Mouse (Mus musculus) midbrain, embryonic 11.5 days (tissue): ENCODE measurements at regions not wholly inside any gene's neighbourhood (a gene's known extent, or its start where the extent isn't known, plus 50 kb on each side); places are given as distances from the start of the nearest gene placed in this dataset.

Experiments
- ATAC-seq: fragments of 200-750 bp; cut with Nextera tagmentation; 2 replicates; pipeline ENCODE4 v1.8.0; 2017; ENCODE audit warnings: moderate TSS enrichment, moderate library complexity; ENCODE audit not compliant: low FRiP score
- DNase-seq: peaks from one replicate; pipeline ENCODE4 v3.0.0; 2015; ENCODE audit warnings: low spot score; ENCODE audit errors: missing footprints
- H3K27ac ChIP-seq: fragments of 300-500 bp; sonication (generic); 2 replicates; pipeline ENCODE4 v1.5.1; 2014; ENCODE audit warnings: low read depth, low read length
- H3K27me3 ChIP-seq: fragments of 300-500 bp; sonication (generic); 2 replicates; pipeline ENCODE4 v1.6.1; 2014; ENCODE audit warnings: mild to moderate bottlenecking, low read length, moderate library complexity, mixed read lengths; ENCODE audit not compliant: control insufficient read depth, insufficient read depth
- H3K36me3 ChIP-seq: fragments of 300-500 bp; sonication (generic); 2 replicates; pipeline ENCODE4 v1.6.1; 2014; ENCODE audit warnings: mild to moderate bottlenecking, low read length, moderate library complexity, mixed read lengths; ENCODE audit not compliant: control insufficient read depth, insufficient read depth
- H3K4me1 ChIP-seq: fragments of 300-500 bp; sonication (generic); 2 replicates; pipeline ENCODE4 v1.6.1; 2014; ENCODE audit warnings: low read length; ENCODE audit not compliant: control insufficient read depth, insufficient read depth
- H3K4me2 ChIP-seq: fragments of 300-500 bp; sonication (generic); 2 replicates; pipeline ENCODE4 v1.6.1; 2014; ENCODE audit warnings: mild to moderate bottlenecking, moderate library complexity
- H3K4me3 ChIP-seq: fragments of 300-500 bp; sonication (generic); 2 replicates; pipeline ENCODE4 v1.5.1; 2014; ENCODE audit warnings: low read depth, low read length
- H3K9ac ChIP-seq: fragments of 300-500 bp; sonication (generic); 2 replicates; pipeline ENCODE4 v1.6.1; 2014; ENCODE audit warnings: low read length
- H3K9me3 ChIP-seq: fragments of 300-500 bp; sonication (generic); 2 replicates; pipeline ENCODE4 v1.6.1; 2016; ENCODE audit warnings: low read length; ENCODE audit not compliant: control insufficient read depth
- WGBS: fragments of 180-500 bp; shearing (Covaris S2); extraction: QIAGEN DNeasy Blood & Tissue Kit; methylation state at CpG from one replicate; pipeline ENCODE4 v1.1.7; 2014; 5-methylcytosine and 5-hydroxymethylcytosine counted together

DNA sequence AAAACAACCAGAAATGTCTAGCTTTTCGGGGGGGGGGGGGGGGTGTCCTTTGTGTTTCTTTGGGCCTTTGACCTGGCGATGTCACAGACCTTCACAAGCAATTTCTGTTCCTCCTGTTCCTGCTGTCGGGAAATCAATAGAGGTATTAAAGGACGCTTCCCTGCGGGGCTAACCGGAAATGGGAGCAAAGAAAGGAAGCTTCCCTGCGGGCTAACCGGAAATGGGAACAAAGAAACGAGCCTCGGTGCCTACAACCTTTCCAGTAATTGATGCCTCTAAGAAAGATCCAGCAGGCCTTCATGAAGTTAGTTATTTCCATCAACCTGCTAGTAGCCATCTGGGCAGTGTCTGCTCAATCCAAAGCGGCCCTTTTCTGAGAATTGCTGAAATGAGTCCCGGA lies 78.2 kb upstream of the Phyhipl start:
- ATAC-seq (no peak), DNase-seq (no peak)
- H3K4me3 ChIP-seq = no peak overlapping the region
- H3K4me1 ChIP-seq = no peaks in the 10 kb centered on the region
- H3K27me3 ChIP-seq = no peaks in the 10 kb centered on the region
- H3K9ac ChIP-seq = no peak overlapping the region
- H3K4me2 ChIP-seq = no peak overlapping the region
- no peak overlapping the region for H3K27ac ChIP-seq
- WGBS = 76% methylated on average over 12 of the region's 12 CpGs
- H3K9me3 ChIP-seq = no peaks in the 10 kb centered on the region
- no peaks in the 10 kb centered on the region for H3K36me3 ChIP-seq

DNA sequence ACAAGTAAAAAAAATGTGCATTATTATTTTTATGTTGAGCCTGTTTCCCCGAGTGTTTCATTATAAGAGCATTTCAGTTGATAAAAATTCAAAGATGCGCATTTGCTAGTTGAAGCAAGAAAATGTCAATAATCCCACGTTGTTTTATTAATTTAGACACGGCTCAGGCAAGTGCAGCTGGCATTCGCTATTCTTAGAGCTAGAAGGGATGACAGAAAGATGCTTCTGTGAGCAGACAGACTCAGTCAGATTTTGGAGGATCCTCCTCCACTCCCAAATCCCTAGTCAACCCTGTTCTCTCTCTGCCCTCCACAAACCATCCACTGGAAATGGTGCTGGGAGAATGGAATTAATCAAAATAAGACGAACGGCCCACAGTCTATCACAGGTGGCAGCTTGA lies 77.7 kb upstream of the Phyhipl start:
- WGBS = 86% methylated on average over 7 of the region's 7 CpGs
- H3K27ac ChIP-seq = no peak overlapping the region
- H3K9ac ChIP-seq = no peak overlapping the region
- H3K4me1 ChIP-seq = no peaks in the 10 kb centered on the region
- H3K36me3 ChIP-seq = no peaks in the 10 kb centered on the region
- no peak overlapping the region for H3K4me3 ChIP-seq
- H3K4me2 ChIP-seq = no peak overlapping the region
- DNase-seq = no peak
- no peaks in the 10 kb centered on the region for H3K27me3 ChIP-seq
- ATAC-seq = no peak
- H3K9me3 ChIP-seq = no peaks in the 10 kb centered on the region

DNA sequence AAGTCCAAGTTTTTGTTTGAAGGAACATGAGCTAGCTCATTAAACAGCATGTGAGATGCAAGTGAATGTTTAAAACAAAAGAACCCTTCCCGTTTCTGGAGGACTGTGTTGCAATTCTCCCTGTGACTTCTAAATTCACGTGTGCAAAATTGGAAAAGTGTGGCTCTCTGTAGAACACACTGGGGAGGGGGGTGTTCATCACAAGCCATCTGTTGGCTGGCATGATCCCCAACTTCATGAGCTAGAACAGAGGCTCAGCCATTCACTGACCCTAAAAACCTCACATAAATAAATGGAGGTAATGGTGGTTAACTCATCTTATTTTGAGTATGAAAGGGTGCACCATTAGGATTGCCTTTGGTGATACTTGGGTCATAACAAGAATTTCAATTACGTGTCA lies 69.3 kb upstream of the Phyhipl start:
- 86% methylated on average over 3 of the region's 3 CpGs for WGBS
- ATAC-seq = no peak

DNA sequence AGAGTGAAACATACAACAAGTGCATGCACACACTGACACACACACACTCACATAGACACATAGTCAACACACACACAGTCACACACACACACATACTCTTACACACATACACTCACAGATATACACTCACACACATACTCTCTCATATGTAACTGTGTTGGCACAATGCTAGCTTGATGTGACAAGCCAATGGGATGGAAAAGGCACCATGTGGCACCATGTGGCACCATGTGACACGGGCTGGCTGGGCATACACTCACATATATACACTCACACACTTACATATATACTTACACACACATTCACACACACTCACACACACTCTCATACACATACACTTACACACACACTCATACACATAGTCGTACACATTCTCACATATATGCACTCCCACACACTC lies 67.0 kb upstream of the Phyhipl start:
- ATAC-seq = no peak
- Histone ChIP-seq H3K27me3 (no peaks in the 10 kb centered on the region), H3K9me3 (no peaks in the 10 kb centered on the region), H3K4me2 (no peak overlapping the region), H3K4me3 (no peak overlapping the region), H3K36me3 (no peaks in the 10 kb centered on the region), H3K27ac (no peak overlapping the region), H3K4me1 (no peaks in the 10 kb centered on the region), H3K9ac (no peak overlapping the region)
- no peak for DNase-seq
- WGBS = 82% methylated on average over 2 of the region's 2 CpGs

More for the DNA sequence above, 69.3 kb upstream of the Phyhipl start:
- Histone ChIP-seq H3K27me3 (no peaks in the 10 kb centered on the region), H3K27ac (no peak overlapping the region), H3K9me3 (no peaks in the 10 kb centered on the region), H3K4me1 (no peaks in the 10 kb centered on the region), H3K9ac (no peak overlapping the region), H3K36me3 (no peaks in the 10 kb centered on the region), H3K4me2 (no peak overlapping the region), H3K4me3 (no peak overlapping the region)
- DNase-seq = no peak

DNA sequence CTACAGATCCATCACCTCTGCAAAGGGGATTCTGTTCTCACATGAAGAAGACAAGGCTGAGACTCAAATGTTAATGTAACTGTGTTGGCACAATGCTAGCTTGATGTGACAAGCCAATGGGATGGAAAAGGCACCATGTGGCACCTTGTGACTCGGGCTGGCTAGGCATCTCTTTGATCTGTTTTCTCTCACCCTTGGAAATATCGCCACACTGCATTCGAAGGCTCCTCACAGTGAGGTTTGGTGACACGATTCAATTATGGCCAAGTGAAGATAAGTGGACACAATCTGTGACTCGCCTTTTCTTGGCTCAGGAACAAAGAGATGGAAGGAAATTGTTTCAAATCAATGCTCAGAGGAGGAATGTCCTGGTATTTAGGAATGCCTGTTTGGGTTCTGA lies 66.6 kb upstream of the Phyhipl start:
- no peak overlapping the region for H3K27ac ChIP-seq
- H3K9me3 ChIP-seq = no peaks in the 10 kb centered on the region
- no peak overlapping the region for H3K4me2 ChIP-seq
- no peak for ATAC-seq
- no peak overlapping the region for H3K9ac ChIP-seq
- no peaks in the 10 kb centered on the region for H3K27me3 ChIP-seq
- no peaks in the 10 kb centered on the region for H3K36me3 ChIP-seq
- DNase-seq = no peak
- H3K4me1 ChIP-seq = no peaks in the 10 kb centered on the region
- 85% methylated on average over 5 of the region's 5 CpGs for WGBS
- no peak overlapping the region for H3K4me3 ChIP-seq

DNA sequence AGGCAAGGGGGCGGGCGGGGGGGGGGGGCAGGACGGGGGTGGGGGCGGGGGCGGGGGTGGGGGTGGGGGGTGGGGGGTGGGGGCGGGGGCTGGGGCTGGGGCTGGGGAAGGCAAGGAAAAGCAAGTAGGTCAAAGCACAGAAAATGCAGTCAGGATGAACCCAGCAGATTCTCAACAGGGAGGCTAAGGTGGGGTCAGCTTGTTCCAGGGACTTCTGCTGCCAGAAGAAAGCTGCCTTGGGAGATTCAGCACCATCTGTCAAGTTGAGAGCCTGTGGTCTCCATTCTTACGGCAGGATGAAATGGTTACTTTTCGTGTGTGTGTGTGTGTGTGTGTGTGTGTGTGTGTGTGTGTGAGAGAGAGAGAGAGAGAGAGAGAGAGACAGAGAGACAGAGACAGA lies 61.7 kb upstream of the Phyhipl start:
- no peaks in the 10 kb centered on the region for H3K36me3 ChIP-seq
- WGBS = 9% methylated on average over 7 of the region's 8 CpGs
- DNase-seq = no peak
- ATAC-seq = no peak
- no peaks in the 10 kb centered on the region for H3K9me3 ChIP-seq
- no peak overlapping the region for H3K9ac ChIP-seq
- no peak overlapping the region for H3K27ac ChIP-seq
- H3K4me3 ChIP-seq = no peak overlapping the region
- H3K4me1 ChIP-seq = no peaks in the 10 kb centered on the region
- no peak overlapping the region for H3K4me2 ChIP-seq
- no peaks in the 10 kb centered on the region for H3K27me3 ChIP-seq

DNA sequence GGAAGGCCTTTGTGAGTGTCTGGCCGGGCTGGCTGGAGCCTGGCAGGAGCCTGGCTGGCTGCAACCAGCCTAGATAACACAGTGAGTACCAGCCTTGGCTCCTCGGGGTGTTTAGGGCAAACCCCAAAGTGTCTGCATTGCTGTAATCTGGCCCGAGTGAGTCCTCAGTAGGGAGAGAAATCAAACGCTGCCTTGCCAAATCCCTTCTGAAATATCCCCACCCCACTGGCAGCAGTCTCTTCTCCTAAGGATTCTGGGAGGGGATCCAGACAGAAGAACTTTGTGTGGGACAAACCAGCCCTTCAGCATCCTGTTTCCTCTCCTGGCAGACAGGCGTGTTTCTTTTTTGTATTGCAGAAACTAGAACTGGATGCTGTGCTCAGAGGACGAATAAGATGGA lies 61.3 kb upstream of the Phyhipl start:
- 10% methylated on average over 6 of the region's 6 CpGs for WGBS
- Histone ChIP-seq H3K4me2 (no peak overlapping the region), H3K27ac (no peak overlapping the region), H3K36me3 (no peaks in the 10 kb centered on the region), H3K9me3 (no peaks in the 10 kb centered on the region), H3K27me3 (no peaks in the 10 kb centered on the region), H3K4me1 (no peaks in the 10 kb centered on the region), H3K4me3 (no peak overlapping the region), H3K9ac (no peak overlapping the region; the same call in 1 of the 2 replicates)
- ATAC-seq = no peak
- peak; percentile 86 for DNase-seq

DNA sequence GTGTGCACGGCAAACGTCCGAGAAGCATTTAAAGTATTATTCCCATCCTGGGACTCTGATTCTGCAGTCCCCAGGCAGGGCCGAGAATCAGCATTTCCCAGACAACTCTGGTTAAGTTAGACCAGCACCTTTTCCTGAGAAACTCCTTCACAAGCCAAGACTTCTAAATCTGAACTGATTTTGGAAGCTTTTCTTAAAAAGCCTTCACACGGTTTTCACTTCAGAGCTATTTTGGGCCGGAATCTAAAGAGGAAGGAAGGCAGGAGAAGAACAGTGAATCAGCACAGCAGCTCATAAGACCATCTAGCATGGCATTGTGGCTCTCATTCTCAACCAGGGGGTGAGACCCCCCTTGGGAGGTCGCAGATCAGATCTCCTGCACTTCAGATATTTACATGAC lies 57.5 kb upstream of the Phyhipl start:
- WGBS = 92% methylated on average over 7 of the region's 7 CpGs
- H3K9ac ChIP-seq = no peak overlapping the region
- no peak for ATAC-seq

DNA sequence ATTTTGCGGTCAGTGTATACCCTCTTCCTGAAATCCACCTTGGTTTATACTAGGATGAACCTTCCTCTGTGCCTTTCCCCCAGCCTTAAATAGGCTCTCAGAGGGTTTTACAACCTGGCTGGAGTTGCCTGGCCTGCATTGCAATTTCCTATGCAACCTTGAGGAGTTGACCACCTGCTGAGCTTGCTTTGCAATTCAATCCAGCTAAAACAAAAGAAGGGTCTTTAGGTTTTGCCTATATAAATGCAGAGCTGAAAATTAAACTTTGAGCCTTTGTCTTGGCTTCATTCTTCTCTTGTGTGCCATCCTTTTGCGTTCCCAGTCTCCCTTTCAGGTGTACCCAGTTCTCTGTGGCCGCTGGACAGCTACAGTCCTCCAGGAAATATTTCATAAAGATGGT lies 53.0 kb upstream of the Phyhipl start:
- Histone ChIP-seq H3K9ac (no peak overlapping the region), H3K4me1 (no peaks in the 10 kb centered on the region), H3K9me3 (no peaks in the 10 kb centered on the region), H3K4me2 (no peak overlapping the region), H3K4me3 (no peak overlapping the region), H3K27ac (no peak overlapping the region), H3K36me3 (no peaks in the 10 kb centered on the region), H3K27me3 (no peaks in the 10 kb centered on the region)
- 56% methylated on average over 3 of the region's 3 CpGs for WGBS
- DNase-seq (no peak), ATAC-seq (no peak)

More for the DNA sequence above, 57.5 kb upstream of the Phyhipl start:
- H3K4me2 ChIP-seq = no peak overlapping the region
- H3K27me3 ChIP-seq = no peaks in the 10 kb centered on the region
- no peaks in the 10 kb centered on the region for H3K9me3 ChIP-seq
- H3K36me3 ChIP-seq = no peaks in the 10 kb centered on the region
- no peak for DNase-seq
- no peak overlapping the region for H3K27ac ChIP-seq
- no peaks in the 10 kb centered on the region for H3K4me1 ChIP-seq
- H3K4me3 ChIP-seq = no peak overlapping the region
